Mouse (Mus musculus) midbrain, embryonic 16.5 days (tissue): ENCODE data around the gene Tex36. TPM values are rescaled to one million over a fixed set of nuclear protein-coding genes. Genes with fewer than 3 reads are reported as not detected.

ENCODE experiments used
- ATAC-seq: fragments of 200-750 bp; cut with Nextera tagmentation; 2 replicates; pipeline ENCODE4 v1.8.0; 2017; ENCODE audit warnings: moderate TSS enrichment
- H3K27ac ChIP-seq: fragments of 300-500 bp; sonication (generic); 2 replicates; pipeline ENCODE4 v1.5.1; 2014; ENCODE audit warnings: mild to moderate bottlenecking, low read length, mixed read lengths
- H3K27me3 ChIP-seq: fragments of 300-500 bp; sonication (generic); 2 replicates; pipeline ENCODE4 v1.6.1; 2014; ENCODE audit warnings: low read depth, low read length, mixed read lengths; ENCODE audit not compliant: control insufficient read depth, insufficient read depth
- H3K36me3 ChIP-seq: fragments of 300-500 bp; sonication (generic); 2 replicates; pipeline ENCODE4 v1.6.1; 2014; ENCODE audit warnings: mild to moderate bottlenecking, low read length, moderate library complexity, mixed read lengths; ENCODE audit not compliant: control insufficient read depth, insufficient read depth
- H3K4me1 ChIP-seq: fragments of 300-500 bp; sonication (generic); 2 replicates; pipeline ENCODE4 v1.6.1; 2014; ENCODE audit warnings: mild to moderate bottlenecking, low read length, mixed read lengths; ENCODE audit not compliant: control insufficient read depth, insufficient read depth
- H3K4me2 ChIP-seq: fragments of 300-500 bp; sonication (generic); 2 replicates; pipeline ENCODE4 v1.6.1; 2014; ENCODE audit warnings: mild to moderate bottlenecking, low read length, mixed read lengths
- H3K4me3 ChIP-seq: fragments of 300-500 bp; sonication (generic); 2 replicates; pipeline ENCODE4 v1.5.1; 2014; ENCODE audit warnings: low read depth, mild to moderate bottlenecking, low read length, moderate library complexity, mixed read lengths
- H3K9ac ChIP-seq: fragments of 300-500 bp; sonication (generic); 2 replicates; pipeline ENCODE4 v1.6.1; 2014; ENCODE audit warnings: low read depth, low read length, mixed read lengths
- H3K9me3 ChIP-seq: fragments of 300-500 bp; sonication (generic); replicated peaks from 2 replicates; pipeline ENCODE4 v1.6.1; 2014; ENCODE audit warnings: mild to moderate bottlenecking, low read length, mixed read lengths; ENCODE audit not compliant: control insufficient read depth, poor library complexity, severe bottlenecking
- WGBS: fragments of 180-500 bp; shearing (Covaris S2); extraction: QIAGEN DNeasy Blood & Tissue Kit; methylation state at CpG from one replicate; pipeline ENCODE4 v1.1.7; 2014; 5-methylcytosine and 5-hydroxymethylcytosine counted together
- polyA plus RNA-seq: library from polyadenylated mRNA; unstranded; fragments of >200 nt; fragmentation: Nextera tagmentation; extraction: Ambion mirVana; gene quantifications from 2 replicates; pipeline ENCODE4 v1.2.1, GENCODE M21; 2015

Gene Tex36
- polyA plus RNA-seq, 1 experiment from 2014 or later: not detected

DNA sequence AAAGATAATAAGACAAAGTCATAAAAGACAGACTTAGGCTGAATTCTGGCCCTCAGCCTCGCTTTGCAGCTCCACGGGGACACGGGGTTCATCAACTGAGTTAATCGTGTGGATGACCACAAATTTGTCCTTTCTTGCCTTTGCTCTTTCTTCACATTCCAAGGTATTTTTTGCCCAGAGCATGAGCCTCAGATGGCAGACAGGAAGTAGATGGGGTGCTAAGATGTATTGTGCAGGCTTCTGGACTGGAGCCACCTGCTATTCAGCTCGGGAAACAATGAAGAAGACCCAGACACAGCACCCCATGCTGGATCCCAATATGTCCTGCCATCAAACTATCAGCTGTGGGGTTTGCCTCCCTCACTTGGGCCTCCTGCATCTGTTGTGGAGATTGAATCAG is 5.4 kb upstream of the Tex36 start:
- no peak overlapping the region for H3K9ac ChIP-seq
- H3K27me3 ChIP-seq: no peaks in the 10 kb centered on the region
- no peak overlapping the region for H3K27ac ChIP-seq
- 52% methylated on average over 5 of the region's 5 CpGs for WGBS
- peaks cover 22% of the 10 kb centered on the region for H3K4me1 ChIP-seq
- no peak for ATAC-seq
- H3K4me2 ChIP-seq: no peak overlapping the region
- no peaks in the 10 kb centered on the region for H3K36me3 ChIP-seq
- H3K9me3 ChIP-seq: no peaks in the 10 kb centered on the region
- H3K4me3 ChIP-seq: no peak overlapping the region

GRCm38 (mm10) chr7:133604427-133605081 is 2.6 kb upstream of the Tex36 start:
- Histone ChIP-seq H3K4me2 (no peak overlapping the region), H3K9ac (no peak overlapping the region), H3K4me1 (peaks cover 21% of the 10 kb centered on the region), H3K4me3 (no peak overlapping the region), H3K36me3 (no peaks in the 10 kb centered on the region), H3K9me3 (no peaks in the 10 kb centered on the region), H3K27me3 (no peaks in the 10 kb centered on the region), H3K27ac (no peak overlapping the region)
- no peak for ATAC-seq
- 84% methylated on average over 13 of the region's 13 CpGs for WGBS

- ATAC-seq: no peak
- Histone ChIP-seq H3K27me3 (no peaks in the 10 kb centered on the region), H3K9me3 (no peaks in the 10 kb centered on the region), H3K36me3 (no peaks in the 10 kb centered on the region), H3K4me3 (no peak overlapping the region), H3K9ac (no peak overlapping the region), H3K4me2 (no peak overlapping the region), H3K4me1 (peaks cover 7% of the 10 kb centered on the region), H3K27ac (no peak overlapping the region)
- 84% methylated on average over 2 of the region's 2 CpGs for WGBS
These were observed 1.2 kb upstream of the Tex36 start for GRCm38 (mm10) chr7:133603156-133603555.

DNA sequence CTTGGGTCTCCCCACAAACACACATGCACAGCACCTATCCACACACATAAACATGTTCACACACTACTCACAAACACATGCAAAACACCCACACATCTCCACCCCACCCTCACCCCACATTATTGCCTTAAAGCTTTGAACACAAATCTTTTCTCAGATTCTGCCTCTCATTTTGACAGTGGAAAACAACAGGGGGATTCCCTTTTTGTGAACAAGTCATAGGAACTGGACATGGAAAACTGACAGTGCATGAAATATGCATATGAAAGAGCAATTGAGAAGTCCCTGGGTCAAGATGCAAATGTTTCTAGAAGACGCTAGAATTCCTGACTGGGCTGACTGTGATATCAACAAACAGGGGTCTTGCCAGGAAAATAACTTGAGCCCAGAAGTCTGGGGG is 1.4 kb downstream of the Tex36 start:
- H3K9ac ChIP-seq: no peak overlapping the region
- no peaks in the 10 kb centered on the region for H3K36me3 ChIP-seq
- no peaks in the 10 kb centered on the region for H3K4me1 ChIP-seq
- no peaks in the 10 kb centered on the region for H3K9me3 ChIP-seq
- H3K4me3 ChIP-seq: no peak overlapping the region
- no peak for ATAC-seq
- no peak overlapping the region for H3K27ac ChIP-seq
- WGBS: 30% methylated on average over 1 of the region's 1 CpGs
- H3K4me2 ChIP-seq: no peak overlapping the region
- no peaks in the 10 kb centered on the region for H3K27me3 ChIP-seq

DNA sequence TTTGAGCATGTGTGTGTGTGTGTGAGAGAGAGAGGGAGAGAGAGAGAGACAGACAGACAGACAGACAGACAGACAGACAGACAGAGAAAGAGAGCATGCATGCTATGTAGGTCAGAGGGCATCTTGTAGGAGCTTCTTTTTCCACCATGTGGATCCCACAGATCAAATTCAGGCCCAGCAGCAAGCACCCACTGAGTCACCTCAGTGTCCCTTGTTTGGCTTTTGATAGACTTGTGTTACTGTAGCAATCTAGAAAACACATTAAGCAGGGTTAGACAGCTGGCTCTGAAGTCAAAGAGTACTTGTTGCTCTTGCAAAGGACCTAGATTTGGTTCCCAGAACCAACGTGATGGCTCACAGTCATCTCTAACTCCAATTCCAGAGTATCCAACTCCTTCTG is 10.2 kb downstream of the Tex36 start:
- Histone ChIP-seq H3K4me3 (no peak overlapping the region), H3K27me3 (no peaks in the 10 kb centered on the region), H3K36me3 (no peaks in the 10 kb centered on the region), H3K9me3 (0 out of 2 replicates have a peak, but pooled peaks cover 3% of the 10 kb centered on the region), H3K4me2 (no peak overlapping the region), H3K4me1 (no peaks in the 10 kb centered on the region), H3K9ac (no peak overlapping the region), H3K27ac (no peak overlapping the region)
- ATAC-seq: no peak
- 85% methylated on average over 1 of the region's 1 CpGs for WGBS

GRCm38 (mm10) chr7:133583216-133583615 is 18.7 kb downstream of the Tex36 start:
- WGBS: 94% methylated on average over 6 of the region's 6 CpGs

GRCm38 (mm10) chr7:133580296-133580640 is 21.7 kb downstream of the Tex36 start:
- Histone ChIP-seq H3K36me3 (no peaks in the 10 kb centered on the region), H3K27me3 (no peaks in the 10 kb centered on the region), H3K4me3 (no peak overlapping the region), H3K27ac (no peak overlapping the region), H3K9ac (no peak overlapping the region), H3K9me3 (no peaks in the 10 kb centered on the region), H3K4me2 (no peak overlapping the region), H3K4me1 (no peaks in the 10 kb centered on the region)
- 84% methylated on average over 4 of the region's 4 CpGs for WGBS
- ATAC-seq: no peak

More at GRCm38 (mm10) chr7:133583216-133583615, 18.7 kb downstream of the Tex36 start:
- H3K4me1 ChIP-seq: no peaks in the 10 kb centered on the region
- H3K9ac ChIP-seq: no peak overlapping the region
- H3K4me3 ChIP-seq: no peak overlapping the region
- no peak overlapping the region for H3K4me2 ChIP-seq
- no peaks in the 10 kb centered on the region for H3K36me3 ChIP-seq
- H3K9me3 ChIP-seq: no peaks in the 10 kb centered on the region
- no peak overlapping the region for H3K27ac ChIP-seq
- no peaks in the 10 kb centered on the region for H3K27me3 ChIP-seq
- no peak for ATAC-seq

- ATAC-seq: no peak
- no peak overlapping the region for H3K27ac ChIP-seq
- no peaks in the 10 kb centered on the region for H3K4me1 ChIP-seq
- H3K4me3 ChIP-seq: no peak overlapping the region
- no peaks in the 10 kb centered on the region for H3K9me3 ChIP-seq
- no peaks in the 10 kb centered on the region for H3K36me3 ChIP-seq
- H3K4me2 ChIP-seq: no peak overlapping the region
- no peak overlapping the region for H3K9ac ChIP-seq
- H3K27me3 ChIP-seq: no peaks in the 10 kb centered on the region
- 80% methylated on average over 20 of the region's 20 CpGs for WGBS
These were observed 22.3 kb downstream of the Tex36 start for GRCm38 (mm10) chr7:133579491-133580295.

- Histone ChIP-seq H3K4me3 (no peak overlapping the region), H3K4me1 (no peaks in the 10 kb centered on the region), H3K9ac (no peak overlapping the region), H3K27ac (no peak overlapping the region), H3K9me3 (no peaks in the 10 kb centered on the region), H3K27me3 (no peaks in the 10 kb centered on the region), H3K36me3 (no peaks in the 10 kb centered on the region), H3K4me2 (no peak overlapping the region)
- ATAC-seq: no peak
- WGBS: 60% methylated on average over 4 of the region's 4 CpGs
These were observed 25.1 kb downstream of the Tex36 start for GRCm38 (mm10) chr7:133576825-133577224.
